Mouse (Mus musculus) layer of hippocampus, adult 2 months (tissue): ENCODE measurements around the gene Dlg4. TPM values are rescaled to one million over a fixed set of nuclear protein-coding genes. Genes with fewer than 3 reads are reported as not detected.
A peak's percentile ranks its signal among the peaks of the same experiment; 100 is the strongest.
"Not testable (repeated sequence)": the region's sequence is repeated elsewhere in the genome, so short reads cannot be mapped to it uniquely, and the experiment has no call there.

Experiments
- DNase-seq, 2 experiments: peaks; one replicate each; pipeline ENCODE4 v3.0.0; 2022; ENCODE audit warnings: low spot score in 2 of 2
- H3K27ac ChIP-seq: fragments of 200-600 bp; 2 replicates; pipeline ENCODE4 v1.8.1; 2022
- H3K4me3 ChIP-seq: fragments of 200-600 bp; 2 replicates; pipeline ENCODE4 v1.8.1; 2022; ENCODE audit warnings: mild to moderate bottlenecking
- CTCF ChIP-seq: fragments of 200-600 bp; conservative IDR thresholded peaks from 2 replicates; pipeline ENCODE4 v1.8.1; 2022; ENCODE audit warnings: antibody characterized with exemption, mild to moderate bottlenecking, moderate library complexity
- total RNA-seq, 2 experiments: library from RNA; stranded (reverse); gene quantifications; 2 replicates each; pipeline ENCODE4 v1.2.3; 2021

Dlg4 gene
- total RNA-seq, 2 experiments from 2014 or later, result 880 to 888 TPM

- DNase-seq, result no peak
- TF ChIP-seq CTCF, result no peak
- no peak within 1 kb of the TSS for H3K27ac ChIP-seq
Observed at GRCm38 (mm10) chr11:70053898-70054570, 37.3 kb downstream of the Dlg4 start, which contains the start of gene Asgr1. Asgr1 (plus strand) TSS chr11:70054085.

GRCm38 (mm10) chr11:70055618-70056214, 39.0 kb downstream of the Dlg4 start:
- no peak overlapping the region for H3K27ac ChIP-seq
- H3K4me3 ChIP-seq, result peak overlapping the region; percentile 20; the same call in 1 of the 2 replicates
- DNase-seq, result peak in 1 of 2 experiments; percentile 83
- TF ChIP-seq CTCF, result peak; percentile 92

More at GRCm38 (mm10) chr11:70053898-70054570, 37.3 kb downstream of the Dlg4 start, which contains the start of gene Asgr1:
- H3K4me3 ChIP-seq, result no peak within 1 kb of the TSS

GRCm38 (mm10) chr11:70057805-70058204, 41.1 kb downstream of the Dlg4 start:
- no peak for DNase-seq
- no peak for TF ChIP-seq CTCF
- H3K27ac ChIP-seq, result no peak overlapping the region
- no peak overlapping the region for H3K4me3 ChIP-seq

GRCm38 (mm10) chr11:70059930-70060329, 43.2 kb downstream of the Dlg4 start:
- no peak for TF ChIP-seq CTCF
- H3K27ac ChIP-seq, result no peak overlapping the region
- DNase-seq, result no peak
- no peak overlapping the region for H3K4me3 ChIP-seq

GRCm38 (mm10) chr11:70063053-70063452, 46.3 kb downstream of the Dlg4 start:
- Histone ChIP-seq H3K4me3 (no peak overlapping the region), H3K27ac (no peak overlapping the region)
- no peak for DNase-seq
- TF ChIP-seq CTCF, result peak; percentile 46

GRCm38 (mm10) chr11:70066701-70067100, 50.0 kb downstream of the Dlg4 start:
- TF ChIP-seq CTCF, result no peak
- H3K27ac ChIP-seq, result no peak overlapping the region

GRCm38 (mm10) chr11:70068245-70068644, 51.5 kb downstream of the Dlg4 start:
- Histone ChIP-seq H3K27ac (peak overlapping the region; percentile 43), H3K4me3 (no peak overlapping the region)
- DNase-seq, result no peak
- TF ChIP-seq CTCF, result no peak

More at GRCm38 (mm10) chr11:70066701-70067100, 50.0 kb downstream of the Dlg4 start:
- no peak overlapping the region for H3K4me3 ChIP-seq
- DNase-seq, result no peak

GRCm38 (mm10) chr11:70070057-70070456, 53.3 kb downstream of the Dlg4 start:
- no peak for DNase-seq
- H3K27ac ChIP-seq, result no peak overlapping the region
- TF ChIP-seq CTCF, result no peak

GRCm38 (mm10) chr11:70070603-70071002, 53.9 kb downstream of the Dlg4 start:
- H3K4me3 ChIP-seq, H3K27ac ChIP-seq, DNase-seq: not testable (repeated sequence)

More at GRCm38 (mm10) chr11:70070057-70070456, 53.3 kb downstream of the Dlg4 start:
- H3K4me3 ChIP-seq, result no peak overlapping the region

GRCm38 (mm10) chr11:70074379-70075071, 57.8 kb downstream of the Dlg4 start:
- peak; percentile 87 for TF ChIP-seq CTCF
- no peak overlapping the region for H3K4me3 ChIP-seq
- DNase-seq, result peak; percentile 44 to 87
- H3K27ac ChIP-seq, result no peak overlapping the region

- Histone ChIP-seq H3K4me3 (no peak overlapping the region), H3K27ac (no peak overlapping the region)
- no peak for DNase-seq
- TF ChIP-seq CTCF, result no peak
Observed at GRCm38 (mm10) chr11:70075581-70075980, 58.8 kb downstream of the Dlg4 start.

- Histone ChIP-seq H3K4me3 (no peak overlapping the region), H3K27ac (no peak overlapping the region)
- TF ChIP-seq CTCF, result no peak
- no peak for DNase-seq
Observed at GRCm38 (mm10) chr11:70077441-70077840, 60.7 kb downstream of the Dlg4 start.

GRCm38 (mm10) chr11:70079175-70079574, 62.4 kb downstream of the Dlg4 start:
- Histone ChIP-seq H3K4me3 (no peak overlapping the region), H3K27ac (no peak overlapping the region)
- DNase-seq, result no peak
- no peak for TF ChIP-seq CTCF
